Mouse (Mus musculus): Measurements from ENCODE around the gene Capn7. TPM values are rescaled to one million over a fixed set of nuclear protein-coding genes. Genes with fewer than 3 reads are reported as not detected.

The Capn7 gene
- polyA plus RNA-seq, 1 experiment from 2014 or later, result 89.4 TPM

- Histone ChIP-seq H3K4me2 (ENCODE audit: low read depth, low read length) (no peak overlapping the region), H3K4me1 (ENCODE audit: control insufficient read depth, insufficient read depth, low read length) (0 out of 2 replicates have a peak, but pooled peaks cover 4% of the 10 kb centered on the region), H3K27me3 (ENCODE audit: control insufficient read depth, insufficient read depth, low read length) (no peaks in the 10 kb centered on the region), H3K36me3 (ENCODE audit: control insufficient read depth, insufficient read depth, low read length) (no peaks in the 10 kb centered on the region), H3K9me3 (ENCODE audit: control insufficient read depth, low read length) (no peaks in the 10 kb centered on the region), H3K4me3 (ENCODE audit: low read depth, low read length) (no peak overlapping the region), H3K27ac (ENCODE audit: low read depth, low read length) (no peak overlapping the region), H3K9ac (replicated peaks; ENCODE audit: low read depth, low read length) (no peak overlapping the region)
- ATAC-seq (ENCODE audit: low read depth), result no peak
- WGBS, result 90% methylated on average over 2 of the region's 2 CpGs
Observed at GRCm38 (mm10) chr14:31396428-31396827, 60.0 kb downstream of the Capn7 start.

DNA sequence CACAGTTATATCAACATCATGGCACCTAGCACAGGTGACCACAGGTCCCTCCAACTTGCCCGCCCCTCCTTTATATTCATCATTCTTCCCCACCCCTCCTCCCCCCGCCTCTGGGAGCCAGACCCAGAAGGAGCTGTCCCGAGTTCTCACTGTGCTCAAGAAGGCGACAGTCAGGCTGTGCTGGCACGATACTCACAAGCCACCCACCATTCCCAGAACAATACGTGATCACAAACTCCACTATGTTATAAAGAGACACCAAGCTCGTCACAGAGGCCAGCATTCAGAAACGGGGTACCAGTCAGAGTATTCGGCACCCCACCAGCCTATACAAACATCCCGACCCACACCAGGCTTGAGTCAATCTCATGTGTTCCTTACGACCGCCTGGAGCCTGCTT lies 60.9 kb downstream of the Capn7 start:
- H3K9me3 ChIP-seq (ENCODE audit: control insufficient read depth, low read length), result no peaks in the 10 kb centered on the region
- no peak overlapping the region for H3K4me2 ChIP-seq (ENCODE audit: low read depth, low read length)
- H3K9ac ChIP-seq (replicated peaks; ENCODE audit: low read depth, low read length), result no peak overlapping the region
- no peaks in the 10 kb centered on the region for H3K36me3 ChIP-seq (ENCODE audit: control insufficient read depth, insufficient read depth, low read length)
- H3K27me3 ChIP-seq (ENCODE audit: control insufficient read depth, insufficient read depth, low read length), result no peaks in the 10 kb centered on the region
- no peak for ATAC-seq (ENCODE audit: low read depth)
- whole genome bisulfite sequencing, result 87% methylated on average over 12 of the region's 12 CpGs
- 0 out of 2 replicates have a peak, but pooled peaks cover 4% of the 10 kb centered on the region for H3K4me1 ChIP-seq (ENCODE audit: control insufficient read depth, insufficient read depth, low read length)
- H3K27ac ChIP-seq (ENCODE audit: low read depth, low read length), result no peak overlapping the region
- H3K4me3 ChIP-seq (ENCODE audit: low read depth, low read length), result no peak overlapping the region

GRCm38 (mm10) chr14:31397791-31398595 lies 61.6 kb downstream of the Capn7 start:
- Histone ChIP-seq H3K9me3 (ENCODE audit: control insufficient read depth, low read length) (no peaks in the 10 kb centered on the region), H3K4me1 (ENCODE audit: control insufficient read depth, insufficient read depth, low read length) (0 out of 2 replicates have a peak, but pooled peaks cover 4% of the 10 kb centered on the region), H3K36me3 (ENCODE audit: control insufficient read depth, insufficient read depth, low read length) (no peaks in the 10 kb centered on the region), H3K4me3 (ENCODE audit: low read depth, low read length) (no peak overlapping the region), H3K27ac (ENCODE audit: low read depth, low read length) (peak overlapping the region; percentile 48), H3K4me2 (ENCODE audit: low read depth, low read length) (no peak overlapping the region), H3K9ac (replicated peaks; ENCODE audit: low read depth, low read length) (no peak overlapping the region), H3K27me3 (ENCODE audit: control insufficient read depth, insufficient read depth, low read length) (no peaks in the 10 kb centered on the region)
- WGBS, result 76% methylated on average over 9 of the region's 9 CpGs
- peak; percentile 29; the same call in 1 of the 2 replicates for ATAC-seq (ENCODE audit: low read depth)

GRCm38 (mm10) chr14:31398819-31399218 lies 62.4 kb downstream of the Capn7 start:
- no peaks in the 10 kb centered on the region for H3K9me3 ChIP-seq (ENCODE audit: control insufficient read depth, low read length)
- no peak for ATAC-seq (ENCODE audit: low read depth)
- 91% methylated on average over 11 of the region's 11 CpGs for WGBS

DNA sequence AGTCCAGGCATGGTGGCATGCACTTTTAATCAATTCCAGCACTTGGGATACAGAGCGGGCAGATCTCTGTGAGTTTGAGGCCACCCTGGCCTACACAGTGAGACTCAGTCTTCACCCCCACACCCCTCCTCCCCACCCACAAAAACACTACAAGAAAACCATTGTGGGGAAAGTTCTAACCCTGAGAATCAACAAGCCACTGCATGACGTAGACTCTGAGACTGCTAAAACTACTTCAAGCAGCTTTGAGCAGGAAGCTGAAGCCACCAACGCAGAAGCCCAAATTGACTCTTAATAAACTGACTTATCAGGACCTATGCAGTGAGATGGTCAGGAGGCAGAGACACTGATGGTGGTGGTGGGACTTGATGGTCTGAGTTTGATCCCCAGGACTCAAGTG lies 62.8 kb downstream of the Capn7 start:
- Histone ChIP-seq H3K4me3 (ENCODE audit: low read depth, low read length) (no peak overlapping the region), H3K9ac (replicated peaks; ENCODE audit: low read depth, low read length) (no peak overlapping the region), H3K4me2 (ENCODE audit: low read depth, low read length) (no peak overlapping the region), H3K27me3 (ENCODE audit: control insufficient read depth, insufficient read depth, low read length) (no peaks in the 10 kb centered on the region), H3K27ac (ENCODE audit: low read depth, low read length) (no peak overlapping the region), H3K4me1 (ENCODE audit: control insufficient read depth, insufficient read depth, low read length) (0 out of 2 replicates have a peak, but pooled peaks cover 4% of the 10 kb centered on the region), H3K36me3 (ENCODE audit: control insufficient read depth, insufficient read depth, low read length) (no peaks in the 10 kb centered on the region), H3K9me3 (ENCODE audit: control insufficient read depth, low read length) (no peaks in the 10 kb centered on the region)
- 76% methylated on average over 3 of the region's 3 CpGs for WGBS
- no peak for ATAC-seq (ENCODE audit: low read depth)

More at GRCm38 (mm10) chr14:31398819-31399218, 62.4 kb downstream of the Capn7 start:
- Histone ChIP-seq H3K4me2 (ENCODE audit: low read depth, low read length) (no peak overlapping the region), H3K27ac (ENCODE audit: low read depth, low read length) (peak overlapping the region; percentile 48), H3K9ac (replicated peaks; ENCODE audit: low read depth, low read length) (no peak overlapping the region), H3K4me1 (ENCODE audit: control insufficient read depth, insufficient read depth, low read length) (0 out of 2 replicates have a peak, but pooled peaks cover 4% of the 10 kb centered on the region), H3K36me3 (ENCODE audit: control insufficient read depth, insufficient read depth, low read length) (no peaks in the 10 kb centered on the region), H3K27me3 (ENCODE audit: control insufficient read depth, insufficient read depth, low read length) (no peaks in the 10 kb centered on the region), H3K4me3 (ENCODE audit: low read depth, low read length) (no peak overlapping the region)

DNA sequence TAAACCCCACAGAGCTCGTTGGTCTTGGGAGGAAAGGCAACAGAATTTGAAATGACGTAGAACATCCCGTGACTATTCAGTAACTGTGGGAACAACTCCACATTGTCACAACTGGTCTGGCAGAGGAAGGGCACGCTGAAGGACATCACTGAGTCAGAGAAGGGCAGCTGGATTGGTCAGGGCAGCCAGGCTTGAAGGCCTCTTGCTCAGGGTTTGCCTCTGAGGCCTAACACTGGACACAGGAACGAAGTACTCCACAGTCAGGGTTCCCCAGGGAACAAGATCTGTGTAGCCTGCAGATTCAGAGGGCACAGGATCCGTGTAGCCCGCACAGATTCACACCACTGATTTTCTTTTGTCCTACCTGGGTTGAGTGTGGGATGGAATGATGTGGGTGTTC lies 63.8 kb downstream of the Capn7 start:
- WGBS, result 83% methylated on average over 7 of the region's 7 CpGs
- ATAC-seq (ENCODE audit: low read depth), result no peak
- H3K9me3 ChIP-seq (ENCODE audit: control insufficient read depth, low read length), result no peaks in the 10 kb centered on the region
- 0 out of 2 replicates have a peak, but pooled peaks cover 4% of the 10 kb centered on the region for H3K4me1 ChIP-seq (ENCODE audit: control insufficient read depth, insufficient read depth, low read length)
- H3K27me3 ChIP-seq (ENCODE audit: control insufficient read depth, insufficient read depth, low read length), result no peaks in the 10 kb centered on the region
- H3K27ac ChIP-seq (ENCODE audit: low read depth, low read length), result no peak overlapping the region
- no peak overlapping the region for H3K9ac ChIP-seq (replicated peaks; ENCODE audit: low read depth, low read length)
- H3K4me2 ChIP-seq (ENCODE audit: low read depth, low read length), result no peak overlapping the region
- H3K4me3 ChIP-seq (ENCODE audit: low read depth, low read length), result no peak overlapping the region
- H3K36me3 ChIP-seq (ENCODE audit: control insufficient read depth, insufficient read depth, low read length), result no peaks in the 10 kb centered on the region

DNA sequence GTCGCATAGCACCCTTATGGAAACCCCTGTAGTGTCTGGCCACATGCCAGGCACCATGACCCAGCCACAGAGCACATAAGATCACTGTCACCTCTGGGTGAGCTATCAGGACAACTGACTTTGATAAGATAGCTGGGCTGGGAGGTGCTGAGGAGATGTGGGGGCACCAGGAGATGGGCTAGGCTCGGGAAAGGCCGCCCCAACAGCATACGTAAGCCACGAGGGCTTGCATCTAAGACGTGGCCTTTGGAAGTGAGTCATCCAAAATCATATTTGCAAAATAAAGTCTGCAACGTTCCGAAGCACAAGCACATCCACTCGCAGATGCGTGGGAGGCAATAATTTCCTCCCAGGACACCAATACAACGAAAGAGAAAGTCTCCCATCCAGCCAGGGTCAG lies 64.5 kb downstream of the Capn7 start:
- H3K4me3 ChIP-seq (ENCODE audit: low read depth, low read length), result no peak overlapping the region
- H3K4me2 ChIP-seq (ENCODE audit: low read depth, low read length), result no peak overlapping the region
- 0 out of 2 replicates have a peak, but pooled peaks cover 4% of the 10 kb centered on the region for H3K4me1 ChIP-seq (ENCODE audit: control insufficient read depth, insufficient read depth, low read length)
- H3K9me3 ChIP-seq (ENCODE audit: control insufficient read depth, low read length), result no peaks in the 10 kb centered on the region
- 85% methylated on average over 11 of the region's 11 CpGs for WGBS
- ATAC-seq (ENCODE audit: low read depth), result no peak
- H3K27ac ChIP-seq (ENCODE audit: low read depth, low read length), result no peak overlapping the region
- no peaks in the 10 kb centered on the region for H3K36me3 ChIP-seq (ENCODE audit: control insufficient read depth, insufficient read depth, low read length)
- no peak overlapping the region for H3K9ac ChIP-seq (replicated peaks; ENCODE audit: low read depth, low read length)
- no peaks in the 10 kb centered on the region for H3K27me3 ChIP-seq (ENCODE audit: control insufficient read depth, insufficient read depth, low read length)

DNA sequence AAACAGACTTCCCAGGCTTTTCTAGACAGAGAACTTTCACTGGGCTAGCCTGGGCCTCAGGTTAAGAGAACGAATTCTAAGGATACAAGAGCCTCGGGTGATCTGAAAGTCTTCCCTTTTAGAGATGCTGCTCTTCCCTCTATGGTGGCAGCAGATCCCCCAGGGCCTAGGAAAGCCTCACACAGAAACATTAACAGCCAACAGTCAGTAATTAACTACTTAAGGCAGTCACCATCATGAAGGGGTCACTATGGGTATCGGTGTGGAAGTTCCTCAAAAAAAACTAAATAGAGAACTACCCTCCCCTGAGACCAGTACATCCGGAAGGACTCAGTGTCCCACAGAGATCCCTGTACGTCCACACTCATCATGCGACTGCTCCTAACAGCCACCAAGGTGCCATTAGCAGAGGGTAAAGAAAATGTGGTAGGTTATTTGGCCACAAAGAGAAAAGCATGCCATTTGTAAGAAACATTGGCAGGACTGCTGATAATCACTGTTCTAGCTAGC lies 65.5 kb downstream of the Capn7 start:
- 65% methylated on average over 6 of the region's 6 CpGs for WGBS
- Histone ChIP-seq H3K4me3 (ENCODE audit: low read depth, low read length) (no peak overlapping the region), H3K36me3 (ENCODE audit: control insufficient read depth, insufficient read depth, low read length) (no peaks in the 10 kb centered on the region), H3K27ac (ENCODE audit: low read depth, low read length) (no peak overlapping the region), H3K9ac (replicated peaks; ENCODE audit: low read depth, low read length) (no peak overlapping the region), H3K4me1 (ENCODE audit: control insufficient read depth, insufficient read depth, low read length) (0 out of 2 replicates have a peak, but pooled peaks cover 4% of the 10 kb centered on the region), H3K4me2 (ENCODE audit: low read depth, low read length) (no peak overlapping the region), H3K9me3 (ENCODE audit: control insufficient read depth, low read length) (no peaks in the 10 kb centered on the region), H3K27me3 (ENCODE audit: control insufficient read depth, insufficient read depth, low read length) (no peaks in the 10 kb centered on the region)
- no peak for ATAC-seq (ENCODE audit: low read depth)

DNA sequence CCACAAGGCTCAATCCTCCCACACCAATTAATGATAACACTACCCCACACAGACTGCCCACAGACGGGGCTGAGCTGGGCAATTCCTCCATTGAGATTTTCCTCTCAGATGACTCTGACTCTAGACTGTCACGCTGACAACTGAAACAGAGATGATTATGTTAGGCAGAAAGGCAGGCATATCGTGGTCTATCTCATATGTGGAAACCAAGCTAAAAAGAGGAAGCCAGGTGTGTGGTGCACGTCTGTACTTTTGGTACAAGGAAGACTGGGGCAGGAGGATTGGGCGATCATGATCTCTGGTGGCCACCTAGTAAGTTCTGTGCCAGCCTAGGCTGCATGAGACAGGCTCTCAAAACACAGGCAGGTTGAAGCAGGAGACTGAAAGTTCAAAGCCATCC lies 66.3 kb downstream of the Capn7 start:
- WGBS, result 85% methylated on average over 5 of the region's 5 CpGs
- no peak overlapping the region for H3K4me3 ChIP-seq (ENCODE audit: low read depth, low read length)
- 0 out of 2 replicates have a peak, but pooled peaks cover 4% of the 10 kb centered on the region for H3K4me1 ChIP-seq (ENCODE audit: control insufficient read depth, insufficient read depth, low read length)
- H3K4me2 ChIP-seq (ENCODE audit: low read depth, low read length), result no peak overlapping the region
- no peak overlapping the region for H3K27ac ChIP-seq (ENCODE audit: low read depth, low read length)
- no peak for ATAC-seq (ENCODE audit: low read depth)
- H3K36me3 ChIP-seq (ENCODE audit: control insufficient read depth, insufficient read depth, low read length), result no peaks in the 10 kb centered on the region
- H3K9me3 ChIP-seq (ENCODE audit: control insufficient read depth, low read length), result no peaks in the 10 kb centered on the region
- H3K9ac ChIP-seq (replicated peaks; ENCODE audit: low read depth, low read length), result no peak overlapping the region
- H3K27me3 ChIP-seq (ENCODE audit: control insufficient read depth, insufficient read depth, low read length), result no peaks in the 10 kb centered on the region

Measured in neural tube, embryonic 14.5 days (tissue).